Mouse (Mus musculus) stomach, postnatal 0 days (tissue): Measurements from ENCODE around the gene Cd109.

ENCODE experiments used
- CTCF ChIP-seq: IDR thresholded peaks from 2 replicates; pipeline ENCODE4 v1.5.1; 2016; ENCODE audit warnings: antibody characterized with exemption, low read depth, mild to moderate bottlenecking, moderate library complexity
- EP300 ChIP-seq: optimal IDR thresholded peaks from 2 replicates; pipeline ENCODE3; 2016; ENCODE audit warnings: antibody characterized with exemption

- TF ChIP-seq CTCF, result no peak
- TF ChIP-seq EP300, result no peak
Measured at GRCm38 (mm10) chr9:78599927-78600326, 15.4 kb upstream of the Cd109 start.
